Mouse (Mus musculus): ENCODE measurements around the gene Gpr156. TPM values are rescaled to one million over a fixed set of nuclear protein-coding genes. Genes with fewer than 3 reads are reported as not detected.
A peak's percentile ranks its signal among the peaks of the same experiment; 100 is the strongest.
"Not testable (repeated sequence)": the region's sequence is repeated elsewhere in the genome, so short reads cannot be mapped to it uniquely, and the experiment has no call there.

Gpr156 gene
- total RNA-seq, 2 experiments from 2014 or later, result 0.10 to 0.13 TPM

GRCm38 (mm10) chr16:38001766-38002165 is 85.5 kb downstream of the Gpr156 start:
- no peak for DNase-seq

GRCm38 (mm10) chr16:38002485-38002884 is 86.2 kb downstream of the Gpr156 start:
- no peak for DNase-seq

- no peak for DNase-seq
These were observed 88.3 kb downstream of the Gpr156 start for GRCm38 (mm10) chr16:38004486-38005020.

GRCm38 (mm10) chr16:38005471-38005870 is 89.2 kb downstream of the Gpr156 start:
- DNase-seq, result no peak

DNA sequence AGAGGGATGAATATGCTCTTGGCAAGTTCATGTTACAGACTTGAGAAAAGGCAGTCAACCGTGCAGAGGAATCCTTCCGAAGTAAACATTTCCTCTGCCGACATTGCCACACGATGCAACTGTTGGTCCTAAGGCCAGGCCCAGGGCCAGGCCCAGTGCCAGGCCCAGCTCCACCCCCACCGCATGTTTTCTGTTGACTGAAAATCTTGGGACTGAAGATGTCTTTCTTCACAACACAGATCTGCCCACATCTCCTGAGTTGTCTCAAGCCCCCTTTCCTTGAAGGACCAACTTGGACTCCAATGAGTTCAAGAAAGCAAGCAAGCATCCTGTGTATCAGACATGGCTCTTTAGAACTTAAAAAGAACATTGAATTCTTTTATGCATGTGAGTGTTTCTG is 92.1 kb downstream of the Gpr156 start:
- no peak for DNase-seq

DNA sequence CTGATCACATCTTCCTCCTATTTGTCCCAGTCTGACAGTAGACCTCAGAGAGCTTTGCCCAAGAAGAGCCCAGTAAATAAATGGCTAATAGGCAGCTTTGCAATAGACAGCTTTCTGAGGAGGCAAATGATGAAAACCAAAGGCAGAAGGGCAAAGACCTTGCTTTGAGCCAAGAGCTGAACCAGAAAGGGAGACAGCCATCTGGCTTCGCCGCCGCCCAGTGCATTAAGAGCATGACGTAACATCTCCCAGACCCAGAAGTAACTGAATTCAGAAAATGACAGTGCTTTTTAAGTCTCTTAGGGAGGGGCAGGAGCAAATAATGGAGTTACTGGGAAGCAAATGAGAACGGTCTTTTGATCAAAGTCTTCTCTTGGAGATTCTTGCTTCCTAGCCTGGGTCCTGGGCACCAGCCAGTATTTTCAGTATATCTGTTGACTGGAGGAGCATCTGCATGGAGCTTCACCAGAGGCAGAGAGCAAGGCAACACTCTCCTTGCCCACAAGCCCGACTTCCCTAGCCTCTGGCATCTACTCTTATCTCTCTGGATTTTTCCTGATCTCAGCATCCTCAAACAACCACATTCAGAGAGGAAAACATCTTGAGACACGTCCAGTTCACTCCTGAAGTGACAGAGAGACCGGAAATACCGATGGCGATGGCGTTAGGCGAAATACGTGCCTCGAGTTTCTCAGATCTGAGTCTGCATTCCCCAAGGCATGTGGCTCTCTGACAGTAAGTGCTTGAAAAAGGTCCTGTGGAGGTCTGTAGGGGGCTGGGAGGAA is 92.9 kb downstream of the Gpr156 start:
- DNase-seq, result peak in 1 of 2 experiments; percentile 13

- DNase-seq, result no peak
These were observed 95.2 kb downstream of the Gpr156 start for GRCm38 (mm10) chr16:38011486-38011885.

GRCm38 (mm10) chr16:38012382-38012781 is 96.1 kb downstream of the Gpr156 start:
- peak; percentile 52 to 73 for DNase-seq

GRCm38 (mm10) chr16:38012891-38013290 is 96.6 kb downstream of the Gpr156 start:
- no peak for DNase-seq

DNA sequence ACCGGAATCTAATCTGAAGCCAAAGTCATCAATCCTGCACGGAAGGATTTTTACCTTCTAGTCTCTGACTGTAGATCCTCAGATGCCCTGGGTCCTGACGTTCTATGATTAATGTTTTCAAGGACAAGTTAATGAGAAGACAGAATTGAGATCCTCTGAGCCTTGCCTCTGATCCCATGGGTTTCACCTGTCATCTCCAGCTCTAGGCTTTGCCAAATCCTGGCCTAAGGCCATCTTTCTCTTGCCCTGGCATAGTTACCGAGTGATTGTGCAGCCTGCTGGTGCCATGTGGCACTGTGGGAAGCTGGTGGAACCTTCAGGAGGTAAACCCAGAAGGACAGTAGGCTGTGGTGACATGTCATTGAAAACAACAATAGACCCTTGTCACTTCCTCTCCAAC is 98.7 kb downstream of the Gpr156 start:
- DNase-seq, result peak in 1 of 2 experiments; percentile 25

GRCm38 (mm10) chr16:38016928-38017524 is 100.7 kb downstream of the Gpr156 start:
- no peak for DNase-seq

- DNase-seq, result no peak
These were observed 101.7 kb downstream of the Gpr156 start for GRCm38 (mm10) chr16:38017958-38018376.

GRCm38 (mm10) chr16:38032644-38033043 is 116.3 kb downstream of the Gpr156 start:
- DNase-seq, result no peak

- DNase-seq, result no peak
These were observed 116.8 kb downstream of the Gpr156 start for GRCm38 (mm10) chr16:38033071-38033470.

DNA sequence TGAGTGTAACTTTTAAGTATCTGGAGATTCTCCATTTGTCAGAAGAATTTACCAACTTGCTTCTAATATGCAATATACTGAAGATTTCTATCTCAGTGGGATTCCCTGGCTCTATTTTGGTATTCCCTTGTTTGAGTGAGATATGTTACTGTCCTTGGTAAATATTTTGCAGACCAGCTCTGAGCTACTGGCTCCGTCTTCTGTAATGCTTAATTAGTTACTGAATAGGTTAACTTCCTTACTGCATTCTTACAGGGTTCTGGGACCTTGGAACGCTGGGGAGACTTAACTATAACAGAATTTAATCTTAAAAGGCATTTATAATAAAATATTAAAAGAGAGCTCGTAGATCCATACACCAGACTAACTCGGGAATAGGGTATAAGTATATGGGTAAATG is 121.8 kb downstream of the Gpr156 start:
- DNase-seq, result not testable (repeated sequence)

- DNase-seq, result no peak
These were observed 125.9 kb downstream of the Gpr156 start for GRCm38 (mm10) chr16:38042160-38042559.

- no peak for DNase-seq
These were observed 128.3 kb downstream of the Gpr156 start for GRCm38 (mm10) chr16:38044551-38044950.

DNA sequence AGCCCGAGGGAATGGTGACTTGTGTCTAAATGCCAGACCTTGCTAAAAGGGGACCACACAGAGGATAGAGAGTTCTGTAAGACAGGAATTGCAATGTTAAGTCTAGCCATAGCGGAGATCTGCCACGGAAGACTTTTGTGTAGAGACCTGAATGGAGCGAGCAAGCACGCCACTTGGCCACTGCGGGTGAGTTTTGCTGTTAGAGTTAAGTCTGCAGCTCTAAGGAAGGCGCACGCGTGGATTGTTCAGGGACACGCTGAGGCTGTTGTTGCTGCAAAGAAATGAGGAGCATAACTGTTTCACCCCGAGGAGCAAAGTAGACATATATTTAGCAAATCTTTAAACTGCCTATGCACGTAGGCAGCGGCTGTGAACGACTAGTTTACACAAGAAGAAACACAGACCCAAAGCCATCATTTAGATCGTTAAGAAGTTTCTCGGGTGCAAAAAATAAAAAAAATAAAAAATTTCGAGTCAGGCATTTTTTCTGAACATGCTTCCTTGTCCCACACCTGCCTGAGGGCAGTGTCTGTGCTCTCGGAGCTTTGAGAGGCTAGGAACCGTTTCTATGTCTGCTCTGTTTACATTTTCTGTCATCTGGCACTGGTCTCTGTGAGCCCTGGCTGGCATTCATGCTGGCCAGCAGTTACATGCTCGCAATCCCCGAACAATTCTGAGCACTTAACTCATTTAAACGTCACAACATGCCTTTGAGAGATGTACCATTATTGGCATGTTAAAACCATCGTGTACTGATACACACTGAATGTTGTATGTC is 131.7 kb downstream of the Gpr156 start:
- DNase-seq, result peak in 1 of 2 experiments; percentile 2
